Mouse (Mus musculus) bone marrow macrophage, adult 2 months (primary cell): ENCODE measurements around the gene Mael.

Experiments used
- CTCF ChIP-seq: IDR thresholded peaks from 2 replicates; pipeline ENCODE4 v1.5.1; 2012; ENCODE audit warnings: low read depth, mild to moderate bottlenecking, low read length, moderate library complexity
- POLR2A ChIP-seq: IDR thresholded peaks from 2 replicates; pipeline ENCODE4 v1.6.1; 2012; ENCODE audit warnings: mild to moderate bottlenecking, low read depth, low read length, borderline replicate concordance

DNA sequence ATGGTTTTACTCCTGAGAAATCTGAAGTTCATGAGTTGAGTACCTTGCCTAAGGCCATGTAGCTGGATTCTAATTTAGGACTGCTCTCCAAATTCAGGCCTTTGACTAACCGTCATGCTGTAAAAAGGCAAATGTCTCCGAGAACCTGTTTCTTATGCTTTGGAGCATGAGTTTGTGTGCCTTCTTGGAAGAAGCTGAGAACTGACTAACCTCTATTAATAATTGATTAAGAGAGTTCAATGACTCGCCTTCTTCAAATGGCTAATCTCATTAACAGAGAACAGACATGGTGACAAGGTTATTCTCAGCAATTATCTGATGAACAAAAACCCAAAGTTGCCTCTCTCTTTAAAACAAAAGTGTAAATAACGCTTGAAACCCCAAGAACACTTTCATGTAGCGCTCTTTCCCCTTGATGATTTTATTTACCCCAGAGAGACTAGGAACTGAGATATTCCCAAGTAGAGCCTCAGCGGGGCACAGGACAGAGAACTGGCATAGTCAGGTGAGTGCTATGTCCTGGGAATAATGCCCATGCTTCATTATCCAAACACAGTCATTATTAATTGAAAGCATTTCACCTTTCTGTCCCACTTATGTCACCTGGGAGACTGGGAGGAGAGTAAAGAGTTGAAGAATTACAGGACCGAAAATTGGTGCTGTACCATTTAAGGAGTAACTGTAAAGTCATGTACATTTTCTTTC, 27.6 kb upstream of the Mael start:
- TF ChIP-seq POLR2A (no peak), CTCF (no peak)
